Mouse (Mus musculus) thymus, adult 2 months (tissue): ENCODE measurements around the gene Celf5. TPM values are rescaled to one million over a fixed set of nuclear protein-coding genes. Genes with fewer than 3 reads are reported as not detected.

Source experiments
- DNase-seq: peaks from one replicate; pipeline ENCODE4 v3.0.0; 2021
- H3K27ac ChIP-seq: fragments of 200-500 bp; 2 replicates; pipeline ENCODE4 v1.5.1; 2012; ENCODE audit warnings: low read length, control low read depth; ENCODE audit not compliant: control insufficient read depth, insufficient read depth
- H3K27me3 ChIP-seq: fragments of 200-500 bp; 2 replicates; pipeline ENCODE4 v1.6.1; 2012; ENCODE audit warnings: mild to moderate bottlenecking, low read length, moderate library complexity, mixed read lengths; ENCODE audit not compliant: control insufficient read depth, insufficient read depth
- H3K36me3 ChIP-seq: fragments of 200-500 bp; 2 replicates; pipeline ENCODE4 v1.6.1; 2012; ENCODE audit warnings: mild to moderate bottlenecking, low read length, moderate library complexity; ENCODE audit not compliant: control insufficient read depth, insufficient read depth
- H3K4me1 ChIP-seq: fragments of 200-500 bp; replicated peaks from 2 replicates; pipeline ENCODE4 v1.6.1; 2012; ENCODE audit warnings: low read length; ENCODE audit not compliant: control insufficient read depth, insufficient read depth
- H3K4me3 ChIP-seq: fragments of 200-500 bp; 2 replicates; pipeline ENCODE4 v1.5.1; 2012; ENCODE audit warnings: mild to moderate bottlenecking, low read length, control low read depth, moderate library complexity; ENCODE audit not compliant: control insufficient read depth, insufficient read depth
- CTCF ChIP-seq: fragments of 200-500 bp; IDR thresholded peaks from 2 replicates; pipeline ENCODE4 v1.5.1; 2012; ENCODE audit warnings: mild to moderate bottlenecking, control low read depth, low read length, moderate library complexity, borderline replicate concordance; ENCODE audit not compliant: control insufficient read depth, poor library complexity, insufficient read depth; ENCODE audit errors: extremely low read depth
- POLR2A ChIP-seq: fragments of 200-500 bp; IDR thresholded peaks from 2 replicates; pipeline ENCODE4 v1.6.1; 2012; ENCODE audit warnings: mild to moderate bottlenecking, low read length, control low read depth, moderate library complexity; ENCODE audit not compliant: control insufficient read depth, poor library complexity, insufficient read depth; ENCODE audit errors: extremely low read depth
- WGBS: fragments of 180-500 bp; shearing (Covaris S2); methylation state at CpG from one replicate; pipeline ENCODE4 v1.1.7; 2018; 5-methylcytosine and 5-hydroxymethylcytosine counted together
- polyA plus RNA-seq: library from polyadenylated mRNA; depleted of rRNA; stranded (reverse); fragments of >200 nt; gene quantifications from 2 replicates; pipeline ENCODE4 v1.2.3, GENCODE M21; 2012

The Celf5 gene
- polyA plus RNA-seq, 1 experiment: 5.1 TPM

DNA sequence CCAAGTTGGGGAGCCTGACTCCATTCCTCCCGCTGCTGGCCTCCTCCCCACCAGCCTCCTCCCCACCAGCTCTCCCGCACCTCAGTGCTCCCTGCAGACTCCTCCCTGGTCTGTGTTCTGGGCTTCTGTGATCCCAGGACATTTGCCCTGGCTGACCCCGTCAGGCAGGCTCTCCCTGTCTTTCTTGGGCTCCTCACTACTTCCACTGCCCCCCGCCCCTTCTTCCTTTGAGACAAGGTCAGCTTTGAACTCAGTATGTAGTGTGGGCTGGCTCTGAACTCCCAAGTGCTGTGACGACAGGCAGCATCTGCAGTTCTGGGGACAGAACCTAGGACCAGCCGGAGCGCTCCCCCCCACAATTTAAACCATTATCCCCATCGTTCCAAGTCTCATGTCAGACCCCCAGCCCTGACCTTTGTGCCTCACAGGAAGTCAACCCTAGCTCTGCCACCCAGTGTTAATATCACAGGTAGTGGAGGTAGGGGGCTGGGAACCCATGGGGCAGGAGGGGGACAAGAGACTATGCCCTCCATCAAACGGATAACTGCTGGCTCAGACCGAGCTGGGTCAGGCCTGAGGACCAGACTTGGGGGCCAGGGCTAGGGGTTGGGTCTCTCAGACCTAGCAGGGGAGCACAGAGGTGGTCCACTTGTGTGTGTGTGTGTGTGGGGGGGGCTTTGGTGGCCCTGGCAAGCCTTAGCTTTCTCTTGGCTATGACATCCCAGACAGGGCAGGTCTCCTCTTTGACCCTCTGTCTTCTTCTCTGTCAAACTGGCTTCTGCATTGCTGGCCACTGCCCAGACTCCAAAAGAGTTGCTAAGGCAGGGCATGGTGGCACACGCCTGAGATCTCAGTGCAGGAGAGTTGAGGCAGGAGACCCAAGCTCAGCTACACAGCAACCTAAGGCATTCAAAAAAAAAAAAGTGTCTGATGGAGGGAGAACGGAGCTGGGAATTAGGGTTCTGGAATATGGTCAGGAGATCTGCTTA lies 65.0 kb downstream of the Celf5 start:
- Histone ChIP-seq H3K27ac (no peak overlapping the region), H3K4me3 (no peak overlapping the region), H3K27me3 (no peaks in the 10 kb centered on the region), H3K36me3 (no peaks in the 10 kb centered on the region), H3K4me1 (peaks cover 8% of the 10 kb centered on the region)
- no peak for TF ChIP-seq CTCF
- WGBS: 79% methylated on average over 12 of the region's 12 CpGs
- no peak for DNase-seq

DNA sequence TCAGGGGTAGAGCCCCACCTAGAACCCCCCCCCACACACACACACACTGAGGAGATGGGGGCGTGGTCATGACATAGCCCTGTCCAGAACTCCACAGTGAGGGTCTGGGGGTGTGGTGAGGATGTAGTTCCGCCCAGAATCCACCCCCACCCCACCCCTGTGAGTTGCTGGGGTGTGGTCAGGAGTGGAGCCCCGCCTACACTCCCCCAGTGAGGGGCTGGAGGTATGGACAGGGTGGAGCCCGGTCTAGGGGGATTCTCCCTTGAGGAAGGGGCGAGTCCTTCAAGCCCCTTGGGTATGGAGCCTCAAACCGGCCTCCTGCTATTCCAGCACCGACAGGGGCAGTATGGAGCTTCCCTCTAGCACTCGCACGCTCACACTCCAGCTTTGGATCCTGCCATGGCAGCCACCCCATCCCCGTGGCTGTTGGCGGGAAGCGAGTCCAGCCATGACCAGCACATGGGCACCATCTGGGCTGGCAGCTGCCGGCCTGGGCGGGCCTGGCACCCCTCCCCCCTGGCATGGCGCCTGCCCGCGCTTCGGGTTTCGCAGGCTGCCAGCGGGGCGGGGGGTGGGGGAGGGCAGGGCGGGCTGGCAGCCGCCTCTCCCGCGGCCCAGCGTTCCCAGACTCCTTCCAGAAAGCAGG lies 65.8 kb downstream of the Celf5 start:
- Histone ChIP-seq H3K36me3 (no peaks in the 10 kb centered on the region), H3K27me3 (no peaks in the 10 kb centered on the region), H3K4me3 (peak overlapping the region; percentile 19; the same call in 1 of the 2 replicates), H3K27ac (no peak overlapping the region), H3K4me1 (peaks cover 8% of the 10 kb centered on the region)
- DNase-seq: no peak
- WGBS: 15% methylated on average over 26 of the region's 26 CpGs
- TF ChIP-seq POLR2A (no peak), CTCF (0 out of 2 replicates have a peak, but pooled peaks have one; percentile 23)

DNA sequence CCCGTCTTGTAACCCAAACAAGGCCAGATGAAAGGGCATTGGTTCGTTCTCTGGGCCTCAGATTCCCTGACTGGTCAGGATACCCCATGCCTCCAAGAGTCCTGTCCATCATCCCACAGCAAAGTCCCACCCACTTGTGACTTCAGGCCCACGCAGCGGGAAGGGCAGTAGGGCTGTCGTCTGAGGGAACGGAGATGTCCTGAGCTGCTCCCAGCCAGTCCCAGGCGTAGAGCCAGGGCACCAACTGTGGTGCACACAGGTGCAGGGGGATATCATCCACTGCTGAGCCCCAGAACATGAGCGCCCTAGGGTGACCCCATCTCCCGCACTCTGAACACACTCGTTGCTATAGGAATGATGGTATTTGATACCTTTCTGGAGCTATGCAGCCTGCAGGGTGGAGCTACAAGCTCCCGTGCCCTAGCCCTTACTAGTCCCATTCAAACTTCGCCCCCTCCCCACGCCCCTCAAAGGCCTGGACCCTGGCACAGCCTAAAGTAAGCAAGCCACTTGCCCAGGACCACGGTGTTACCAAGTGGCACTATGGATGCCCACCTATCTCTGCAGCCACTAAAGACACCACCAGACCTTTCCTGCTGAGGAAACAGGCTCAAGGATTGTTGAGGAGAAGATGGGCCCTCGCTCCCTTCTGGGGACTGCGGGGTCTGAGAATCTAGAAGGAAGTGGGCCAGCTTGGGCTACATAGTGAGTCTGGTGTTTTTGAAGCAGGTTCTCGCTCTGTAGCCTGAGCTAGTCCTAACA lies 66.8 kb downstream of the Celf5 start:
- no peak for DNase-seq
- Histone ChIP-seq H3K27me3 (no peaks in the 10 kb centered on the region), H3K4me1 (peaks cover 8% of the 10 kb centered on the region), H3K27ac (no peak overlapping the region), H3K36me3 (no peaks in the 10 kb centered on the region), H3K4me3 (no peak overlapping the region)
- no peak for TF ChIP-seq POLR2A
- no peak for TF ChIP-seq CTCF
- 94% methylated on average over 17 of the region's 17 CpGs for WGBS

DNA sequence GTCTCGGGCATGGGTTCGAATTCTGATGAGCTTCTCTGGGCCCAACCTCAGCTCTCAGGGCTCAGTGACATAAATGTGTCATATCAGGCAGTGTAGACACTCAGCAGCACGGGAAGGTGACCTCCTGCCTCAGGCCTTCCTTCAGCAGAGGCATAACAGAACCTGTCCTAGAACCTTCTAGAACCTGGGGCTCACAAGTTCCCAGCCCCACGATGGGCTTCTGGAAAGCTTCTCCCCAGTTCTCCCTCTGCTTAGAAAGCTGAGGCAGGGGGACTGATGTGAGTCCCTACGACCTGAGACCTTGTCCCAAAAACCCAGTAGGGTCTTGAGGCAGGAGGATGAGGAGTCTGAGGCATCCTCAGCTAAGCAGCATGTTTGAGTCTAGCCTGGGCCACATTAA lies 67.4 kb downstream of the Celf5 start:
- DNase-seq: no peak
- peaks cover 8% of the 10 kb centered on the region for H3K4me1 ChIP-seq
- H3K27ac ChIP-seq: peak overlapping the region; percentile 19; the same call in 1 of the 2 replicates
- H3K36me3 ChIP-seq: no peaks in the 10 kb centered on the region
- TF ChIP-seq CTCF (no peak), POLR2A (no peak)
- H3K4me3 ChIP-seq: no peak overlapping the region
- H3K27me3 ChIP-seq: no peaks in the 10 kb centered on the region
- WGBS: 88% methylated on average over 5 of the region's 5 CpGs

DNA sequence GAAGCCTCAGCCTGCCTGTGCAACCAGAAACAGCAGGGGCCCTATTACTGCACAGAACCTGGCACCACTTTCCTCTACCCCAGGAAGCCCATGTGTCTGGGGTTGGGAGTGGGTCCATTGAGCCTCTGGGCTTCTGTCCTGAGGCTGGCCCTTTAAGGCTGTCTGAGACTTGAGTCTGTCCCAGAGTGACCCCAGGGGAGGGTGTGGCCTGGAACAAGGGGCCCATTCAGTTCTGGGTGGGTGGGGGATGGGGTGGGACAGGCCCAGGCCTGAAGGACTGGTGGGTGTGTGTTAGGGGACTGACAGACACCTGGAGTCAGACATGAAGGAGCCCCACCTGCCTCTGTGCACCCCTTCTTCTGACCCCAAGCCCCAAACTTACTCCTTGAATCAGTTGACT lies 67.8 kb downstream of the Celf5 start:
- H3K27ac ChIP-seq: peak overlapping the region; percentile 19
- DNase-seq: no peak
- no peaks in the 10 kb centered on the region for H3K36me3 ChIP-seq
- no peak overlapping the region for H3K4me3 ChIP-seq
- TF ChIP-seq POLR2A (no peak), CTCF (no peak)
- H3K4me1 ChIP-seq: peaks cover 8% of the 10 kb centered on the region
- H3K27me3 ChIP-seq: no peaks in the 10 kb centered on the region
